Mouse (Mus musculus): ENCODE data around the gene Ctsz. TPM values are rescaled to one million over a fixed set of nuclear protein-coding genes. Genes with fewer than 3 reads are reported as not detected.

Gene Ctsz
- polyA plus RNA-seq, 1 experiment from 2014 or later: 2,797 TPM

DNA sequence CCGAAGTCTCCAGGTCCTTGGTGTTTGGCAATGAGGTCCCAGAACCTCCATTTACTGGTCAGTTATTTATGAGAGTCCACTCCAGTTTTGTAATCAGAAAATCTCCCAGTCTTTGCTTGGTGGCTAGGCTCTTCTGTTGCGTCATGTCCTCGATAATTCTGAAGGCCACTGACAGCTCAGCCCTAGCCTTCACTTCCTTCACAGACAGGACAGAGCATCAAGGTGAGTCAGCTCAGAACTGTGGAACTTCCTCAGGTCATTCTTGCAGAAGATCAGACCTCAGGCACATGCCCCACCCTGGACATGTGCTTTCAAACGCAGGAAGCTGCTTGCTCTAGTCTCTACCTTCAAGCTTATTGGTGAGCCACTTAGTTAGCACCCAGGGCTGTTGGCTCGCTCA, 45.5 kb downstream of the Ctsz start:
- no peaks in the 10 kb centered on the region for H3K36me3 ChIP-seq (ENCODE audit: inconsistent target)
- 49% methylated on average over 5 of the region's 5 CpGs for WGBS (ENCODE audit: missing documents)
- no peaks in the 10 kb centered on the region for H3K79me2 ChIP-seq (ENCODE audit: inconsistent target)
- no peak overlapping the region for H3K4me3 ChIP-seq (ENCODE audit: inconsistent target)
- H3K27ac ChIP-seq: no peak overlapping the region

DNA sequence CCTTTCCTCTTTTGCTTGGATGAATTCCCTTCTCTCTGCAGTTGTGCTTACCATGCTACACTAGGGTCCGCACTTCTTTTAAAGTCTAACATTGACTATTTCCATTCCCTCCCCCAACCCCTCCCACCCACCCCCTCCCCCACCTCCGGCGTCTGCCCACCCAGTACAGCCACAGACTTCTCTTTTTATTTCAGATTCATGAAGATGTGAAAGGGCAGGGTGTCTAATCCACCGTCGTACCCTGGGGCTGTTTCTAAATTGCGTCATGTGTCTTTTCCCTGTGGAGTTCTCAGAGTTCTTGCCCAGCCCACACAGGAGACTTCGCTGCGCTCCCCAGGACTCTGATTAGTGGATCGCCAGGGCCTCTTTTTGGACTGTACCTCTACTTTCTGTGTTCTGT, 46.3 kb downstream of the Ctsz start:
- no peak overlapping the region for H3K27ac ChIP-seq
- no peaks in the 10 kb centered on the region for H3K36me3 ChIP-seq (ENCODE audit: inconsistent target)
- H3K4me3 ChIP-seq (ENCODE audit: inconsistent target): no peak overlapping the region
- H3K79me2 ChIP-seq (ENCODE audit: inconsistent target): no peaks in the 10 kb centered on the region
- WGBS (ENCODE audit: missing documents): 76% methylated on average over 6 of the region's 9 CpGs

DNA sequence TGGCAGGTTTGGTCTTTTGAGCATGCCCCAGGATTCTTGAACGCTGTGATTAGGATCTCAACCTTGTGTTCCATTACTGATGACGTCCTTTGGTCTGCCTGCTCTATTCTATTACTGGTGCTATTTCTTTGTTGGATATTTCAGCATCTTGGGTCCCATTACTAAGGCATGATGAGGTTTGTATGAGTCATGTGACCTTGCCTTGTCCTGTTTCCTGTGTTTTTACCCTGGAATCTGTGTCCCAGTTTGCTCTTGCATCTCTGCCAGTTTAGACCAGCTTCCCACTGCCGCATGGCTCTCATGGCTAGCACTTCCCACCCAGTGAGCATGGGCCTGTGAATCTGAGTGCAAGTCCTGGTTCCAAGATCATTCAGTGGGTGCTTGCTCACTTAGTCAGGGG, 46.9 kb downstream of the Ctsz start:
- Histone ChIP-seq H3K27ac (no peak overlapping the region), H3K36me3 (ENCODE audit: inconsistent target) (no peaks in the 10 kb centered on the region), H3K79me2 (ENCODE audit: inconsistent target) (no peaks in the 10 kb centered on the region), H3K4me3 (ENCODE audit: inconsistent target) (no peak overlapping the region)
- 91% methylated on average over 3 of the region's 3 CpGs for WGBS (ENCODE audit: missing documents)

DNA sequence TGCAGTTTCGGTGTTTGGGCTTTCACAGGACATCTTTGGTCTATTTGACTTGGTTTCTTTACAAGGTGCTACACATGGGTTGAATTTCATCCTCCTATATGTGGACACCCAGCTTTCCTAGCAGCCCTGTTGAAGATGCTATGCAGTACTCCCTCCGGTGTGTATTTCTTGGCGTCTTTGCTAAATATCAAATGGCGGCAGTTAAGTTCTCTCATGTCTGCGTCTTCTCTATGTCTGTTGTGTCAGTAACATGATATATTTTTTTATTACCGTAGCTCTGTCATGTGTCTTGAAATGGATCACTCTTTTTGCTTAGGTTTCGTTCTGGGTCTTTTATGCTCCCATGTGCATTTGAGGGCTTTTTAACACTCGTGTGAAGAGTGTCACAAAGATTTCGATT, 57.8 kb downstream of the Ctsz start:
- H3K79me2 ChIP-seq (ENCODE audit: inconsistent target): no peaks in the 10 kb centered on the region
- WGBS (ENCODE audit: missing documents): 97% methylated on average over 9 of the region's 9 CpGs
- H3K27ac ChIP-seq: no peak overlapping the region
- no peak overlapping the region for H3K4me3 ChIP-seq (ENCODE audit: inconsistent target)
- H3K36me3 ChIP-seq (ENCODE audit: inconsistent target): no peaks in the 10 kb centered on the region

Other genes starting within 250 kb of the Ctsz start
- 589 to 618 TPM (median 597 TPM) in 3 replicates for gene Gnas, start 154.7 kb downstream of the Ctsz start, polyA plus RNA-seq (2018)
- gene Gm20721, start 92.3 kb downstream of the Ctsz start, polyA plus RNA-seq (2018): 0.79 to 12.4 TPM (median 1.1 TPM) in 3 replicates
- gene Nelfcd, start 23.2 kb downstream of the Ctsz start, polyA plus RNA-seq (2018): 7.5 to 17.9 TPM (median 16.7 TPM) in 3 replicates
- gene Tubb1, start 11.7 kb upstream of the Ctsz start, polyA plus RNA-seq (2018): 0.50 to 0.63 TPM in 2 of 3 replicates, not detected in the other
- 62.0 to 577 TPM (median 488 TPM) in 3 replicates for gene Atp5e, start 25.1 kb upstream of the Ctsz start, polyA plus RNA-seq (2018)
- 44.0 to 102 TPM (median 81.1 TPM) in 3 replicates for gene Prelid3b, start 34.0 kb upstream of the Ctsz start, polyA plus RNA-seq (2018)
- 0.03 TPM in 1 of 3 replicates, not detected in the others for gene Zfp831, start 204.5 kb upstream of the Ctsz start, polyA plus RNA-seq (2018)